Mouse (Mus musculus) erythroblast, embryonic 14.5 days (primary cell): Measurements from ENCODE around the gene Optc. TPM values are rescaled to one million over a fixed set of nuclear protein-coding genes. Genes with fewer than 3 reads are reported as not detected.

Experiments
- H3K27me3 ChIP-seq: 2 replicates; pipeline ENCODE4 v1.6.1; 2012; ENCODE audit warnings: inconsistent platforms; ENCODE audit not compliant: control insufficient read depth
- H3K36me3 ChIP-seq: 2 replicates; pipeline ENCODE4 v1.6.1; 2012; ENCODE audit warnings: mild to moderate bottlenecking, inconsistent platforms; ENCODE audit not compliant: control insufficient read depth
- H3K4me1 ChIP-seq: 2 replicates; pipeline ENCODE4 v1.6.1; 2012; ENCODE audit warnings: inconsistent platforms; ENCODE audit not compliant: control insufficient read depth
- H3K4me3 ChIP-seq: replicated peaks from 2 replicates; pipeline ENCODE3; 2012; ENCODE audit warnings: moderate library complexity, mild to moderate bottlenecking, inconsistent platforms
- H3K9me3 ChIP-seq: 2 replicates; pipeline ENCODE4 v1.6.1; 2012; ENCODE audit warnings: low read length, inconsistent platforms, mixed read lengths; ENCODE audit not compliant: control insufficient read depth
- GATA1 ChIP-seq: IDR thresholded peaks from 2 replicates; pipeline ENCODE4 v1.6.1; 2012; ENCODE audit warnings: low read length, inconsistent platforms, mixed read lengths
- TAL1 ChIP-seq: IDR thresholded peaks from 3 replicates; pipeline ENCODE4 v1.6.1; 2012; ENCODE audit warnings: low read length, inconsistent platforms, mixed read lengths
- polyA plus RNA-seq: library from polyadenylated mRNA; stranded (reverse); fragments of >175 nt; gene quantifications from 2 replicates; pipeline ENCODE4 v1.2.3, GENCODE M21; 2012

Gene Optc
- polyA plus RNA-seq, result not detected in 2 replicates

DNA sequence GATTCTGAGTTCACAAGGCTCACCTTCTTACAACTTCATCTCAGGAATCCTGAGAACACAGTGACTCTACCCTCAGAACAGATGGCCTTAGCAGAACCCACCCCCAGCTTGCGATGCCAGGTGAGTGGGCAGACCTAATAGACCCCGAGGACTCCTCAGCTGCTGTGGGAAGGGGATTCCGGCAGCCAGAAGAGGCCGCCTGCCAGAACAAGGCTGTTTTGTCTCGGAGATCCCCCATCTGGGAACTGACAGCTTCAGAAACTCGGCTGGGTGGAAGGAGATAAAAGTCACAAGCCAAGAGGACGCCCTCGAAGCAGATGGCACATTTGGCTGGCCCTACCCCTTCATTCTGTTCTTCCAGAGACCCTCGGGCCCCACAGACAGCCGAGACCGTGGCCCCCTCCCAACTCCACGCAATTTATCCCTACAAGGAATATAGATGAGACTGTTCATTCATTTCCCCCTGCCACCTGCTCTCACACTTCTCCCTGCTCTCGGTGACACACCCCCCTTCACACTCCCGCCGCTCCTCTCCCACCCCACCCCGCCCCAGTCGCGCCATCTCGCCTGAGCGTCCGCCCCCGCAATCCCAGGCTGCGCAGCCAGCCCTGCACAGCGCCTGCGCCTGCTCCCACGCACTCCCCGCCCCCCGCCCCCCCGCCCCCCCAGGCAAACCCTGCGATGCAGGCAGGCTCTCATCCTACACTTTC lies at the start of gene Optc:
Gene Optc, minus strand, starts transcription at position 51 of the 710 bp plus-strand sequence.
- peaks cover 75% of the 10 kb centered on the region for H3K27me3 ChIP-seq

DNA sequence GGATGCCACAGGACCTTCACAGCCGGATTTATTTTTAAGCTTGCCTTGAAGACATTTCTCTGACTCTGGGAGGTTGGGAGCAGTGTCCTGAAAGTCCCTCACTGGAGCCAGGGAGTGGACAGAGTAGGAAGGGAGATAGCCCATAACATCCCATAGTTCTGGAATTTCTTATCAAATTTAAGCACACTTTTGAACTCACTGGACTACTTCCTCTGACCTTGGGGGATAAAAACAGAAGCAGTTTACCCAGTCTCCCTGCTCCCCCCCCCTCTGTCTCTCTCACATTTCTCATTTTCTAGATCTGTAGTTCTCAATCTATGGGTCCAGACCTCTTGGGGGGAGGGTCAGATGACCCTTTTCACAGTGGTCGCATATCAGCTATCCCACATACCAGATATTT lies 46.2 kb upstream of the Optc start:
- H3K27me3 ChIP-seq, result no peaks in the 10 kb centered on the region
- H3K36me3 ChIP-seq, result no peaks in the 10 kb centered on the region
- H3K9me3 ChIP-seq, result no peaks in the 10 kb centered on the region
- peaks cover 48% of the 10 kb centered on the region for H3K4me1 ChIP-seq
- no peak overlapping the region for H3K4me3 ChIP-seq
- TF ChIP-seq GATA1 (no peak), TAL1 (no peak)

More for the DNA sequence above, at the start of gene Optc:
- no peaks in the 10 kb centered on the region for H3K36me3 ChIP-seq
- H3K4me1 ChIP-seq, result peaks cover 16% of the 10 kb centered on the region
- peak within 1 kb of the TSS; percentile 46 for H3K4me3 ChIP-seq
- no peaks in the 10 kb centered on the region for H3K9me3 ChIP-seq
- TF ChIP-seq GATA1 (no peak), TAL1 (no peak)

DNA sequence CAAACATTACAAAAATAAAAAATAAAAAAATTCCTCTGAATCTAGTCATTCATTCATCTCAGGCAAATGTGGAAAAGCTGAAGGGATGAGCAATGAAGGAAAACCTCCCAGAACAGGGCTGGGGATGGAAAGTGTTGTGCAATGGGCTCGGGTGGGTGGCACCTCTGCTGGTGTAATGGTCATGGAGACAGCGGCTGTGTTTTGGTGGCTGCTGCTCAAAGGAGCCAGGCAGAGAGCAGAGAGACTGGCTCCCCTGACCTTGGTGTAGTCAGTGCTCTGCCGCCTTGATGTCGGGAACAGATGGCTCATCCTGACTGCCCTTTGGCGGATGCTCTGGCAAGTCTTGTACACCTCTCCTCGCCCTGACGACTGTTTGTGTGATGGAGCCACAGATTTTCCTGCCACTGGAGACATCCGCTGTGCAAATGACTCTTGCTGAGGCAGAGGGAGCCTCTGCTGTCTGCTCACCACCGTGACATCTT lies 45.5 kb upstream of the Optc start:
- H3K4me1 ChIP-seq, result peaks cover 48% of the 10 kb centered on the region

DNA sequence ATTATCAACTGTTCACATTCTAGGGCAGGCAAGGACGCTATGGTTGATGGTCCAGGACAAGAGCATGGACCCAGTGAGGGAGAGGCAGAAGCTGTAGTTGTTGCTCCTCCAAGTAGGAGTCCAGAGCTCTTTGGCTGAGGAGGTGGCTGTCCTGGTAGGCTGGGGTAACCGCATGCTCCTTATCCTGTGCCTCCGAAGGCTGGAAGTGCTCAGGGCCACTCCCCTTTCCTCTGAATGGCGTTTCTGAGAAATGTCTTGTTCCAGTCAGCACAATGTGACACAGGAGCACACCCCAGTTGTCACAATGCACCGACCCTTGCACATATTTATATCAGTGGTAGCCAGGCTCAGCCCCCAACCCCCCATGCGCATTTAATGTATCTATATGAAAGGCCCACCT lies 43.8 kb upstream of the Optc start:
- TF ChIP-seq GATA1, result no peak
- no peak for TF ChIP-seq TAL1
- H3K27me3 ChIP-seq, result no peaks in the 10 kb centered on the region
- H3K36me3 ChIP-seq, result no peaks in the 10 kb centered on the region
- no peaks in the 10 kb centered on the region for H3K9me3 ChIP-seq
- no peak overlapping the region for H3K4me3 ChIP-seq
- H3K4me1 ChIP-seq, result peaks cover 48% of the 10 kb centered on the region

More for the DNA sequence above, 45.5 kb upstream of the Optc start:
- no peaks in the 10 kb centered on the region for H3K36me3 ChIP-seq
- H3K4me3 ChIP-seq, result no peak overlapping the region
- no peaks in the 10 kb centered on the region for H3K9me3 ChIP-seq
- H3K27me3 ChIP-seq, result no peaks in the 10 kb centered on the region
- no peak for TF ChIP-seq TAL1
- TF ChIP-seq GATA1, result no peak

DNA sequence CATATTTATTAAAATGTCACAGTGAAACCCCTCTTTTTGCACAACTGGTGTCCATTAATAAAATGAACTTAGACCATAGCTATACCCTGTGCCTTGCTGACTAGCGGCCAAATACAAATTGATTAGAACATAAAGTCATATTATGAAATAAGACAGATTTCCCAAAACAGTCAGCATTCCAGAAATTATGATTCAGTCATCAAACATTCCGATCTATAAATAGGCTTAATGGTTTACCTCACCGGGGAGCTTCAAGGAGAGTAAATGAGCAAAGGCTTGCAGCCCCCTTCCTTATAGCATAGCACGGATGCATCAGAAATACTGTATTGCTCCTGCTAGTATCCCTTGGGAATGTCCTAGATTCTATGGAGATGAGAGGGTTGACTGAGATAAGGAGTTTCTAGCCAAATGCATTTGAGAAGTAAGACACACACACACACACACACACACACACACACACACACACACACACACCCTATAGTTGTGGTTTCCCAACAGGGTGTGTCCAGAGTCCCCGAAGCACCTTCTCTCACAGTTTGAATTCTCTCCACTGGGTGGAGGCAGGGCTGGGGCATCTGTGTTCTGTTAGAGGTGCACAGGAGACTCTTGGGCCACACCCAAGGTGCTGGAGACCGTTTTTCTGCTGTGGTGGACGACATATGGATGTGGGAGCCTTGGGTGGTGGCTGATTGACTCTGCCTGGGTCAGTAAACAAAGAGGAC lies 42.4 kb upstream of the Optc start:
- Histone ChIP-seq H3K36me3 (no peaks in the 10 kb centered on the region), H3K27me3 (no peaks in the 10 kb centered on the region), H3K9me3 (no peaks in the 10 kb centered on the region), H3K4me3 (no peak overlapping the region), H3K4me1 (peaks cover 50% of the 10 kb centered on the region)
- TF ChIP-seq TAL1 (no peak), GATA1 (no peak)

DNA sequence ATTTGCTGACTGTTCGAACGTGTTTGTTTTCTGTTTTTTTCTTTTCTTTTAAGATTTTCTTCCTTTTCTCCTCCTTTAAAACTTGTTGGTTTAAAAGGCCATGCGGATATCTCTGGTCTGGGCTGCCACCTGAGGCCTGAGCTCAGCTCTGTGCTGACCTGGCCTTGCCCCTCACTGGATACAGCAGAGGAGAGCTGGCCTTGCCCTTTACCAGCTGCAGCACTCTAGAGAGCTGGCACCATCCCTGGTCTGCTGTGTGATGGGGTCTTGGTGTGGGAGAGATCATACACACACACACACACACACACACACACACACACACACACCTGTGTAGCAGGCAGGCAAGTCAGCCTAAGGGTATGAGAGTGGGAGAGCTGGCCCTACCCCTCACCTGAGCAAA lies 37.3 kb upstream of the Optc start:
- H3K4me3 ChIP-seq, result no peak overlapping the region
- H3K27me3 ChIP-seq, result no peaks in the 10 kb centered on the region
- H3K4me1 ChIP-seq, result peaks cover 12% of the 10 kb centered on the region
- H3K36me3 ChIP-seq, result no peaks in the 10 kb centered on the region
- TF ChIP-seq TAL1, result no peak
- no peak for TF ChIP-seq GATA1
- 0 out of 2 replicates have a peak, but pooled peaks cover 3% of the 10 kb centered on the region for H3K9me3 ChIP-seq

DNA sequence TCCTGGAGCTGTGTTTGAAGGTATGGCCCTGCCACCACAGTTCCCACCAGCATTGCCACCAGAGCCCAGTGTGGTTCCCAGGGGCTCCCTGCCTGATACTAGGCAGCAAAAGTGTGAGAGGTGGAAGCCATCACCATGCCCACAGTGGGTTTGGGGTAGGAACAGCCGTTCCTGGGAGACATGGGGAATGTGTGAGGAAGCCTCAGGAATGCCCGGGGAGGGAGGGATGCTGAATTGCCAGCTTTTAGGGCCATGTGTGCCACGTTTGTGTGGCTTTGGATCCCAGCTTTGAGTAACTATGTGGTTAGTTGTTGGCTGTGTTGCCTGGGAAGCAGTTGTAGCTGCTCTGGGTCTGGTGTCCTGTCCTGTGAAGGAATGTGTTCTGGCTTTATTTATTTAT lies 34.1 kb upstream of the Optc start:
- Histone ChIP-seq H3K9me3 (0 out of 2 replicates have a peak, but pooled peaks cover 3% of the 10 kb centered on the region), H3K4me1 (peaks cover 8% of the 10 kb centered on the region), H3K27me3 (no peaks in the 10 kb centered on the region), H3K4me3 (no peak overlapping the region), H3K36me3 (no peaks in the 10 kb centered on the region)
- TF ChIP-seq GATA1 (no peak), TAL1 (no peak)

DNA sequence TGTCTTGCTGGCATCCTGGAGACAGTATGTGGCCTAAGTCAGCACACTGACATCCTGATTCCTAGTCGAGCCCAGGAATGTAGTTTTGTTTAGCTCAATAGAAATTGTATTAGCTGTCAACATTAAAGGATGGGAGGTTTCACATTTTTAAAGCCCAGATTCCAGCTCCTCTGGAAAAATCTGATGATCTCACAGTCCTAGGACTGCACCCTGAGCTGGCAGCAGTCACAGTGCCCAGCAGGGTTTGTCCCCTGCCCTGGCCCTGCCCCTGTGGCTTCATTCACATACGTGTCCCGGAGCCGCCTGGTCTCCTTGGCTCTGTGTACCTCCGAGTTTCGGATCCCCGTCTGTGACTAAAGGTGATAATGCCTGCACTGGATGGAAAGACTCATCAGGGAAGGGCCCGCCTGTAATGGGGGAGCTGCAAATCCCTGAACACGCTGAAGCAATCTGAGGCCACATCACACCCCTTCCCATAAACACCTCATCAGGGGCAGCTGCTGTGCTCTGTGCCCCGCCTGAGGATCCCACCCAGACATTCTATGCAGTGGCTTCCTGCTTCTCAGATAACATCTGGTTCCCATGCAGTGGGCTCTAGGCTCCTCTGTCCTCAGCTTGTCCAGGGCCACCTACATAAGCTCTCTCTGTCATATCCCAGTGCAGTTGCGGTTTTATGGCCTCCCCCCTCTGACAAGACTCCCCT lies 33.5 kb upstream of the Optc start:
- Histone ChIP-seq H3K4me1 (peaks cover 8% of the 10 kb centered on the region), H3K9me3 (0 out of 2 replicates have a peak, but pooled peaks cover 3% of the 10 kb centered on the region)

More for the DNA sequence above, 33.5 kb upstream of the Optc start:
- Histone ChIP-seq H3K36me3 (no peaks in the 10 kb centered on the region), H3K4me3 (no peak overlapping the region), H3K27me3 (no peaks in the 10 kb centered on the region)
- TF ChIP-seq TAL1 (no peak), GATA1 (no peak)
